Mouse (Mus musculus) myocyte (in vitro differentiated cells): ENCODE results near the gene Fam118a.

Experiments
- CEBPB ChIP-seq: IDR thresholded peaks from 2 replicates; pipeline ENCODE4 v1.6.1; 2011; ENCODE audit warnings: mild to moderate bottlenecking, moderate library complexity; ENCODE audit not compliant: poor library complexity, insufficient read depth, severe bottlenecking
- E2F4 ChIP-seq: IDR thresholded peaks from one replicate; pipeline ENCODE4 v1.6.1; 2011; ENCODE audit warnings: mild to moderate bottlenecking, control low read depth, moderate library complexity; ENCODE audit not compliant: insufficient read depth
- POLR2A ChIP-seq: IDR thresholded peaks from one replicate; pipeline ENCODE4 v1.6.1; 2011; ENCODE audit warnings: low read depth, mild to moderate bottlenecking, control low read depth, moderate library complexity; ENCODE audit not compliant: insufficient read length
- POLR2AphosphoS2 ChIP-seq: IDR thresholded peaks from one replicate; pipeline ENCODE4 v1.6.1; 2011; ENCODE audit warnings: low read depth, control low read depth; ENCODE audit not compliant: insufficient read length
- REST ChIP-seq: IDR thresholded peaks from one replicate; pipeline ENCODE4 v1.6.1; 2011; ENCODE audit warnings: mild to moderate bottlenecking, control low read depth, moderate library complexity; ENCODE audit not compliant: insufficient read depth, insufficient read length
- SRF ChIP-seq: IDR thresholded peaks from one replicate; pipeline ENCODE4 v1.6.1; 2011; ENCODE audit warnings: low read depth; ENCODE audit not compliant: control insufficient read depth, insufficient read length
- TCF12 ChIP-seq: IDR thresholded peaks from one replicate; pipeline ENCODE4 v1.6.1; 2011; ENCODE audit warnings: mild to moderate bottlenecking, control low read depth; ENCODE audit not compliant: poor library complexity, insufficient read depth, severe bottlenecking
- USF1 ChIP-seq: IDR thresholded peaks from one replicate; pipeline ENCODE4 v1.6.1; 2011; ENCODE audit warnings: low read depth, mild to moderate bottlenecking, control low read depth, moderate library complexity

- TF ChIP-seq E2F4: no peak
- TF ChIP-seq USF1: no peak
- TF ChIP-seq POLR2A: no peak
- TF ChIP-seq REST: no peak
- no peak for TF ChIP-seq POLR2AphosphoS2
- TF ChIP-seq TCF12: no peak
- TF ChIP-seq SRF: no peak
- no peak for TF ChIP-seq CEBPB
Observed at GRCm38 (mm10) chr15:84997768-84998454, 30.8 kb upstream of the Fam118a start.
